In the genomic region with DNA sequence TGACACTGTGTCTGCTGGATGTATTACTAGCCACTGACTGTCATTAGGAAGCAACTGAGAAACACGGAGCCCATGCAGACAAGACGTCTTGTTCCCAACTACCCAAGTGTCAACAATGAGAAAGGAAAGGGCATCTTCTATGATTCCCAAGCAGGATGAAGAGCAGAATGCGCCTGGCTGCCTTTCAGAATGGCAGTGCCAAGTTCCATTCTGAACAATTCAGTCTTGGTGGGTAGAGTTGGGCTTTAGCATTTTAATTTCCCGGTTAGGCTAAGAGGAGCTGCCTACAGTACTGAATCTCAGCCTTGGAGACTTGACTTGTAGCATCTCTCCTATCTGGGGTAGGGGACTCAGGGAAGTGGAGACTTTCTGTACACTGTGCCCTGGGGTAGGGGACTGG, we compare ENCODE assay signal across 20 mouse cellular contexts. TPM values are rescaled to one million over a fixed set of nuclear protein-coding genes. Genes with fewer than 3 reads are reported as not detected.
DNase-seq lines count a peak whose midpoint lies in the region; ATAC-seq and TF ChIP-seq lines count a peak whose summit lies in the region.
"Had no signal": no experiment of that assay in that cellular context is flagged by ENCODE, and none has a peak within 500 bp of the region (broad histone marks: within the 10 kb centered on the region; RNA-seq: fewer than 3 reads in every experiment).

No protein-coding gene starts in this region.

- no peak overlapping the region for H3K9ac ChIP-seq in hindbrain, embryonic 15.5 days
- H3K9ac ChIP-seq in hindbrain, embryonic 11.5 days (ENCODE audit: low read depth, low read length), result no peak overlapping the region
- H3K9ac ChIP-seq: embryonic facial prominence, embryonic 12.5 days; hindbrain, embryonic 14.5 days; limb, embryonic 13.5 days; liver, embryonic 14.5 days; stomach, embryonic 15.5 days had no signal

- no peak for ATAC-seq in hindbrain, embryonic 15.5 days (ENCODE audit: low FRiP score, low read depth)
- no peak for ATAC-seq in hindbrain, embryonic 11.5 days (ENCODE audit: low FRiP score)
- ATAC-seq: CD4-positive, CD25-positive, alpha-beta regulatory T cell, adult 4 months; forebrain, embryonic 16.5 days had no signal

- H3K4me2 ChIP-seq in hindbrain, embryonic 15.5 days, result no peak overlapping the region
- H3K4me2 ChIP-seq in hindbrain, embryonic 11.5 days (replicated peaks; ENCODE audit: low read depth, low read length), result no peak overlapping the region
- H3K4me2 ChIP-seq: embryonic facial prominence, embryonic 12.5 days; hindbrain, embryonic 14.5 days; limb, embryonic 13.5 days; stomach, embryonic 15.5 days had no signal

- 80% methylated on average over 4 of the region's 4 CpGs for WGBS in hindbrain, embryonic 15.5 days
- WGBS in hindbrain, embryonic 11.5 days, result 89% methylated on average over 4 of the region's 4 CpGs

- H3K4me1 ChIP-seq in hindbrain, embryonic 15.5 days (replicated peaks), result no peaks in the 10 kb centered on the region
- H3K4me1 ChIP-seq in hindbrain, embryonic 11.5 days (replicated peaks; ENCODE audit: control insufficient read depth, insufficient read depth, low read length), result no peaks in the 10 kb centered on the region
- H3K4me1 ChIP-seq: embryonic facial prominence, embryonic 12.5 days; limb, embryonic 13.5 days; stomach, embryonic 15.5 days had no signal

- TF ChIP-seq CTCF in brain, embryonic 14.5 days (IDR thresholded peaks at IDR 0.05; ENCODE audit: borderline replicate concordance, extremely low read depth, insufficient read depth, insufficient read length), result no peak

- H3K4me3 ChIP-seq in hindbrain, embryonic 15.5 days, result no peak overlapping the region
- H3K4me3 ChIP-seq in hindbrain, embryonic 11.5 days (ENCODE audit: low read depth, low read length), result no peak overlapping the region
- H3K4me3 ChIP-seq: embryonic facial prominence, embryonic 12.5 days; limb, embryonic 13.5 days; stomach, embryonic 15.5 days had no signal

- H3K36me3 ChIP-seq in hindbrain, embryonic 15.5 days, result peaks cover 51% of the 10 kb centered on the region
- H3K36me3 ChIP-seq in hindbrain, embryonic 11.5 days (ENCODE audit: control insufficient read depth, insufficient read depth, low read length), result no peaks in the 10 kb centered on the region; the same call in 1 of the 2 replicates

- intact Hi-C loops in left cerebral cortex, postnatal 4 days (cut with DNase I), result no loop called here

- H3K27me3 ChIP-seq in hindbrain, embryonic 15.5 days, result no peaks in the 10 kb centered on the region
- no peaks in the 10 kb centered on the region for H3K27me3 ChIP-seq in hindbrain, embryonic 11.5 days (ENCODE audit: control insufficient read depth, insufficient read depth, low read length)
- H3K27me3 ChIP-seq: embryonic facial prominence, embryonic 12.5 days; limb, embryonic 13.5 days; stomach, embryonic 15.5 days had no signal

- no peak for TF ChIP-seq POLR2A in brain, embryonic 14.5 days (IDR thresholded peaks at IDR 0.05; ENCODE audit: borderline replicate concordance, extremely low read depth, insufficient read depth, insufficient read length, poor library complexity, severe bottlenecking)

- H3K9me3 ChIP-seq in hindbrain, embryonic 15.5 days, result no peaks in the 10 kb centered on the region
- no peaks in the 10 kb centered on the region for H3K9me3 ChIP-seq in hindbrain, embryonic 11.5 days (ENCODE audit: control insufficient read depth, low read length)
- H3K9me3 ChIP-seq: embryonic facial prominence, embryonic 12.5 days; G1E; limb, embryonic 13.5 days; stomach, embryonic 15.5 days had no signal

- DNase-seq in hindbrain, embryonic 11.5 days (ENCODE audit: low spot score), result no peak
- DNase-seq in left cerebral cortex, postnatal 4 days, result peak; percentile 21
- DNase-seq in left cerebral cortex, adult 8-10 months (ENCODE audit: low spot score in 2 of 2), result no peak
- DNase-seq in brain, embryonic 14.5 days (ENCODE audit: low read depth), result peak; percentile 14
- DNase-seq in layer of hippocampus, postnatal 10 days (ENCODE audit: low spot score in 2 of 2), result peak; percentile 45 to 48
- DNase-seq in B cell, adult 2 months, result no peak
- DNase-seq: kidney, adult 11 months had no signal

- H3K27ac ChIP-seq in hindbrain, embryonic 15.5 days (replicated peaks), result peak overlapping the region; percentile 56; the same call in 1 of the 2 replicates
- H3K27ac ChIP-seq in hindbrain, embryonic 11.5 days (ENCODE audit: low read depth, low read length), result no peak overlapping the region
- H3K27ac ChIP-seq: embryonic facial prominence, embryonic 12.5 days; hindbrain, embryonic 14.5 days; kidney, postnatal 0 days; limb, embryonic 13.5 days; liver, embryonic 14.5 days; stomach, embryonic 15.5 days had no signal

RNA-seq across cellular contexts. Expression of a gene that starts 31.4 kb away (rescaled TPM):
- polyA plus RNA-seq in hindbrain, embryonic 15.5 days (2015; fragmentation: Nextera tagmentation; extraction: Ambion mirVana), result 58.4 and 60.7 TPM in 2 replicates
- 47.6 and 53.2 TPM in 2 replicates for polyA plus RNA-seq in hindbrain, embryonic 11.5 days (2014; fragmentation: Nextera tagmentation; extraction: Ambion mirVana)
- total RNA-seq in left cerebral cortex, postnatal 4 days (2021), result 10 to 100 TPM; 28.3 to 35.0 TPM
- total RNA-seq in left cerebral cortex, adult 8-10 months (2022), result 10 to 100 TPM; 50.8 to 53.6 (median 51.9) TPM
- 53.9 and 60.1 TPM in 2 replicates for polyA plus RNA-seq in brain, embryonic 14.5 days (2012; rRNA removed)
- total RNA-seq in layer of hippocampus, postnatal 10 days (2021), result 10 to 100 TPM; 40.8 to 40.9 TPM

RNA-seq across cellular contexts. Expression of a gene that starts 32.9 kb away (rescaled TPM):
- 103 and 113 TPM in 2 replicates for polyA plus RNA-seq in hindbrain, embryonic 15.5 days (2015; fragmentation: Nextera tagmentation; extraction: Ambion mirVana)
- 13.3 and 15.9 TPM in 2 replicates for polyA plus RNA-seq in hindbrain, embryonic 11.5 days (2014; fragmentation: Nextera tagmentation; extraction: Ambion mirVana)
- 10 to 100 TPM; 45.6 to 51.6 TPM for total RNA-seq in left cerebral cortex, postnatal 4 days (2021)
- 10 to 100 TPM; 16.5 to 18.5 (median 18.2) TPM for total RNA-seq in left cerebral cortex, adult 8-10 months (2022)
- 43.2 and 59.2 TPM in 2 replicates for polyA plus RNA-seq in brain, embryonic 14.5 days (2012; rRNA removed)
- total RNA-seq in layer of hippocampus, postnatal 10 days (2021), result 10 to 100 TPM; 31.3 to 32.1 TPM
- total RNA-seq: common myeloid progenitor, adult 5-6 weeks; G1E; gastrocnemius, postnatal 10 days; neutrophil, adult 5-6 weeks had no signal
- polyA plus RNA-seq: G1E; liver, embryonic 14.5 days had no signal

RNA-seq across cellular contexts. Expression of a gene that starts 40.5 kb away (rescaled TPM):
- 19.3 and 21.3 TPM in 2 replicates for polyA plus RNA-seq in hindbrain, embryonic 15.5 days (2015; fragmentation: Nextera tagmentation; extraction: Ambion mirVana)
- polyA plus RNA-seq in hindbrain, embryonic 11.5 days (2014; fragmentation: Nextera tagmentation; extraction: Ambion mirVana), result 40.6 and 41.5 TPM in 2 replicates
- 10 to 100 TPM; 20.2 to 20.6 TPM for total RNA-seq in left cerebral cortex, postnatal 4 days (2021)
- total RNA-seq in left cerebral cortex, adult 8-10 months (2022), result 10 to 100 TPM; 13.2 to 15.3 (median 13.9) TPM
- 20.0 and 25.3 TPM in 2 replicates for polyA plus RNA-seq in brain, embryonic 14.5 days (2012; rRNA removed)
- 10 to 100 TPM; 14.2 to 17.5 TPM for total RNA-seq in layer of hippocampus, postnatal 10 days (2021)

RNA-seq across cellular contexts. Expression of a gene that starts 41.6 kb away (rescaled TPM):
- 87.6 and 90.0 TPM in 2 replicates for polyA plus RNA-seq in hindbrain, embryonic 15.5 days (2015; fragmentation: Nextera tagmentation; extraction: Ambion mirVana)
- polyA plus RNA-seq in hindbrain, embryonic 11.5 days (2014; fragmentation: Nextera tagmentation; extraction: Ambion mirVana), result 32.1 and 32.6 TPM in 2 replicates
- 100 to 1,000 TPM; 156 to 177 TPM for total RNA-seq in left cerebral cortex, postnatal 4 days (2021)
- 100 to 1,000 TPM; 407 to 459 (median 428) TPM for total RNA-seq in left cerebral cortex, adult 8-10 months (2022)
- 96.7 and 102 TPM in 2 replicates for polyA plus RNA-seq in brain, embryonic 14.5 days (2012; rRNA removed)
- 100 to 1,000 TPM; 237 to 251 TPM for total RNA-seq in layer of hippocampus, postnatal 10 days (2021)

Comparison
In these comparisons a context has a peak if more than half of its experiments do, and no peak if none do; other contexts are left out.
1. DNase-seq: peak in left cerebral cortex, postnatal 4 days (single experiment), brain, embryonic 14.5 days (single experiment) and layer of hippocampus, postnatal 10 days (2 of 2); none in hindbrain, embryonic 11.5 days (single experiment), left cerebral cortex, adult 8-10 months (0 of 2) and B cell, adult 2 months (0 of 2).